Mouse (Mus musculus) mesoderm, embryonic 11.5 days (tissue): ENCODE results near the gene Cpa1.
A peak's percentile ranks its signal among the peaks of the same experiment; 100 is the strongest.

ENCODE experiments used
- DNase-seq: peaks from one replicate; pipeline ENCODE4 v3.0.0-alpha.2; 2012; ENCODE audit warnings: low read depth, low spot score

The Cpa1 gene

GRCm38 (mm10) chr6:30638674-30639268 lies at the start of gene Cpa1:
Gene Cpa1, plus strand, starts transcription at chr6:30639218.
- DNase-seq, result no peak

GRCm38 (mm10) chr6:30589819-30590218 lies 49.2 kb upstream of the Cpa1 start:
- peak; percentile 69 for DNase-seq

GRCm38 (mm10) chr6:30591851-30592404 lies 47.1 kb upstream of the Cpa1 start:
- DNase-seq, result peak; percentile 61

- no peak for DNase-seq
Measured at GRCm38 (mm10) chr6:30592417-30592974, 46.5 kb upstream of the Cpa1 start.

- DNase-seq, result no peak
Measured at GRCm38 (mm10) chr6:30594364-30594763, 44.7 kb upstream of the Cpa1 start.

GRCm38 (mm10) chr6:30596230-30596898 lies 42.7 kb upstream of the Cpa1 start:
- DNase-seq, result no peak

GRCm38 (mm10) chr6:30600033-30600432 lies 39.0 kb upstream of the Cpa1 start:
- DNase-seq, result no peak

GRCm38 (mm10) chr6:30600995-30601394 lies 38.0 kb upstream of the Cpa1 start:
- no peak for DNase-seq

GRCm38 (mm10) chr6:30604342-30604867 lies 34.6 kb upstream of the Cpa1 start:
- peak; percentile 68 for DNase-seq

- DNase-seq, result no peak
Measured at GRCm38 (mm10) chr6:30605111-30605510, 33.9 kb upstream of the Cpa1 start.

GRCm38 (mm10) chr6:30605672-30606071 lies 33.3 kb upstream of the Cpa1 start:
- DNase-seq, result no peak

- DNase-seq, result no peak
Measured at GRCm38 (mm10) chr6:30610710-30611109, 28.3 kb upstream of the Cpa1 start, which contains the start of gene Cpa5. Gene Cpa5, plus strand, starts transcription at chr6:30611010.

- no peak for DNase-seq
Measured at GRCm38 (mm10) chr6:30611212-30611611, 27.8 kb upstream of the Cpa1 start.

GRCm38 (mm10) chr6:30614251-30614650 lies 24.8 kb upstream of the Cpa1 start:
- no peak for DNase-seq

GRCm38 (mm10) chr6:30615741-30616140 lies 23.3 kb upstream of the Cpa1 start:
- no peak for DNase-seq

- DNase-seq, result peak; percentile 79
Measured at GRCm38 (mm10) chr6:30616491-30616941, 22.5 kb upstream of the Cpa1 start.

GRCm38 (mm10) chr6:30617020-30617958 lies 21.7 kb upstream of the Cpa1 start:
- peak; percentile 90 for DNase-seq

GRCm38 (mm10) chr6:30617959-30618590 lies 20.9 kb upstream of the Cpa1 start:
- DNase-seq, result peak; percentile 81

- no peak for DNase-seq
Measured at GRCm38 (mm10) chr6:30618735-30619134, 20.3 kb upstream of the Cpa1 start.

GRCm38 (mm10) chr6:30619606-30620005 lies 19.4 kb upstream of the Cpa1 start:
- DNase-seq, result no peak

GRCm38 (mm10) chr6:30620591-30620990 lies 18.4 kb upstream of the Cpa1 start:
- DNase-seq, result no peak
